ENCODE assay signal across 10 mouse cellular contexts in the genomic region with DNA sequence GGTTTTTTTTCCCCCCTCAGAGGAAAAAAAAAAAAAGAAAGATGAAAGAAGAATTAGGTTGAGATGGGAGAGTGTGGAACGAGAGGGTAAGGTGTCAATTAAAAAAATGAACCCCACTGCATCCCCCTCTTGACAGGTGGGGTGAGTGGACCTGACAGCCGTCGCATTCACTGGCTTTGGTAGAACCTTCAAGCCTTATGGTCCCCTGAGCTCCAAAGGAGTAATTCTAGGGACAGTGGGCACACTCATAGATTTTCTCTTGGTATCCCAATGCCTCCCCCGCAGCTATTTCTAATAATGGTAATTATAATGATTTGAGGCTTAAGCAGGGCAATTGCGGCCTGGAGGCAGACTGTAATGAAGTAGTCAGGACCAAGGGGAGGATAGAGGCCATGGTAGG.
"Had no signal": no experiment of that assay in that cellular context is flagged by ENCODE, and none has a peak within 500 bp of the region (broad histone marks: within the 10 kb centered on the region; RNA-seq: fewer than 3 reads in every experiment).

No protein-coding gene starts in this region.

- H3K4me3 ChIP-seq: left cerebral cortex, adult 2 months; limb, embryonic 15.5 days; liver, embryonic 12.5 days; megakaryocyte, embryonic 14.5 days had no signal

- H3K27ac ChIP-seq: left cerebral cortex, adult 2 months; limb, embryonic 15.5 days; liver, embryonic 12.5 days had no signal

- DNase-seq: kidney, adult 8-10 months; kidney, postnatal 25 days; thymus, adult 2 months; thymus, postnatal 25 days had no signal

- H3K36me3 ChIP-seq: limb, embryonic 15.5 days; liver, embryonic 12.5 days had no signal

- H3K9me3 ChIP-seq: limb, embryonic 15.5 days; liver, embryonic 12.5 days; megakaryocyte, embryonic 14.5 days had no signal

- ATAC-seq: intestine, postnatal 0 days; liver, embryonic 12.5 days had no signal

- H3K4me2 ChIP-seq: limb, embryonic 15.5 days; liver, embryonic 12.5 days; lung, embryonic 14.5 days had no signal

- H3K4me1 ChIP-seq: limb, embryonic 15.5 days had no signal

- H3K27me3 ChIP-seq: limb, embryonic 15.5 days; liver, embryonic 12.5 days; megakaryocyte, embryonic 14.5 days had no signal

- H3K9ac ChIP-seq: limb, embryonic 15.5 days; liver, embryonic 12.5 days; lung, embryonic 14.5 days had no signal
